Mouse (Mus musculus): ENCODE measurements at regions not wholly inside any gene's neighbourhood (a gene's known extent, or its start where the extent isn't known, plus 50 kb on each side); places are given as distances from the start of the nearest gene placed in this dataset.

GRCm38 (mm10) chr4:33798654-33799053 lies 125.7 kb upstream of the Cnr1 start:
- no peaks in the 10 kb centered on the region for H3K4me1 ChIP-seq (ENCODE audit: control insufficient read depth, insufficient read depth, low read length)
- no peak overlapping the region for H3K4me3 ChIP-seq (replicated peaks; ENCODE audit: extremely low read depth, low read depth, low read length)
- WGBS = 89% methylated on average over 6 of the region's 6 CpGs
- DNase-seq = no peak
- TF ChIP-seq POLR2A (IDR thresholded peaks at IDR 0.05; ENCODE audit: borderline replicate concordance, extremely low read depth, low read depth, low read length) = no peak
- TF ChIP-seq CTCF (IDR thresholded peaks at IDR 0.05; ENCODE audit: insufficient read depth, low read length) = no peak

GRCm38 (mm10) chr4:33799110-33799509 lies 125.3 kb upstream of the Cnr1 start:
- no peak for DNase-seq
- no peaks in the 10 kb centered on the region for H3K4me1 ChIP-seq (ENCODE audit: control insufficient read depth, insufficient read depth, low read length)
- TF ChIP-seq POLR2A (IDR thresholded peaks at IDR 0.05; ENCODE audit: borderline replicate concordance, extremely low read depth, low read depth, low read length) (no peak), CTCF (IDR thresholded peaks at IDR 0.05; ENCODE audit: insufficient read depth, low read length) (no peak)
- 52% methylated on average over 6 of the region's 6 CpGs for WGBS
- H3K4me3 ChIP-seq (replicated peaks; ENCODE audit: extremely low read depth, low read depth, low read length) = no peak overlapping the region

- TF ChIP-seq POLR2A (IDR thresholded peaks at IDR 0.05; ENCODE audit: borderline replicate concordance, extremely low read depth, low read depth, low read length) (no peak), CTCF (IDR thresholded peaks at IDR 0.05; ENCODE audit: insufficient read depth, low read length) (no peak)
- no peaks in the 10 kb centered on the region for H3K4me1 ChIP-seq (ENCODE audit: control insufficient read depth, insufficient read depth, low read length)
- no peak overlapping the region for H3K4me3 ChIP-seq (replicated peaks; ENCODE audit: extremely low read depth, low read depth, low read length)
- WGBS = 33% methylated on average over 1 of the region's 1 CpGs
- DNase-seq = no peak
Observed at GRCm38 (mm10) chr4:33799831-33800230, 124.6 kb upstream of the Cnr1 start.

GRCm38 (mm10) chr4:33812338-33812737 lies 112.1 kb upstream of the Cnr1 start:
- H3K4me3 ChIP-seq (replicated peaks; ENCODE audit: extremely low read depth, low read depth, low read length) = no peak overlapping the region
- no peaks in the 10 kb centered on the region for H3K4me1 ChIP-seq (ENCODE audit: control insufficient read depth, insufficient read depth, low read length)
- TF ChIP-seq POLR2A (IDR thresholded peaks at IDR 0.05; ENCODE audit: borderline replicate concordance, extremely low read depth, low read depth, low read length) (no peak), CTCF (IDR thresholded peaks at IDR 0.05; ENCODE audit: insufficient read depth, low read length) (no peak)
- no peak for DNase-seq
- 58% methylated on average over 1 of the region's 1 CpGs for WGBS

GRCm38 (mm10) chr4:33823850-33824249 lies 100.5 kb upstream of the Cnr1 start:
- no peak for DNase-seq
- TF ChIP-seq CTCF (IDR thresholded peaks at IDR 0.05; ENCODE audit: insufficient read depth, low read length) = no peak
- TF ChIP-seq POLR2A (IDR thresholded peaks at IDR 0.05; ENCODE audit: borderline replicate concordance, extremely low read depth, low read depth, low read length) = no peak
- 10% methylated on average over 5 of the region's 5 CpGs for WGBS

DNA sequence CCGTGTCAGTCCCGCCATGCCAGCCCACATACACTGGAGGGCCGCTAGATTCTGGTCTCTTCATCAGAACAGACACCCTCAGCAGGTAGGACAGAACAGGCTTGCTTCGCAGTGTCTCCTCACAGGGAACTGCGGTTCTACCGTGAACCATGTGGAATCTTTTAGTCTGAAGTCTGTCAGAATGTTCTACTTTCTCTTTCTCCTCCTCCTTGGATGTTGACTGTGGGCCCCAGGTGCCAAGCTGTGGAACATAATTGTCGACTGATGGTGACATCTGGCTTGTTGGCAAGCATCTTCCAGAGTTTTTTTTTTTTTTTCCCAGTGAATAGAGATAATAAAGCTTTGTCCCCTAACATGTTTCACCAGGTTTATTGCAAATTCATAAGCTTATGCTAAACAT lies 91.3 kb upstream of the Cnr1 start:
- 77% methylated on average over 7 of the region's 7 CpGs for WGBS
- no peak overlapping the region for H3K4me3 ChIP-seq (replicated peaks; ENCODE audit: extremely low read depth, low read depth, low read length)
- DNase-seq = no peak
- TF ChIP-seq POLR2A (IDR thresholded peaks at IDR 0.05; ENCODE audit: borderline replicate concordance, extremely low read depth, low read depth, low read length) (no peak), CTCF (IDR thresholded peaks at IDR 0.05; ENCODE audit: insufficient read depth, low read length) (no peak)
- no peaks in the 10 kb centered on the region for H3K4me1 ChIP-seq (ENCODE audit: control insufficient read depth, insufficient read depth, low read length)

More at GRCm38 (mm10) chr4:33823850-33824249, 100.5 kb upstream of the Cnr1 start:
- Histone ChIP-seq H3K4me3 (replicated peaks; ENCODE audit: extremely low read depth, low read depth, low read length) (no peak overlapping the region), H3K4me1 (ENCODE audit: control insufficient read depth, insufficient read depth, low read length) (no peaks in the 10 kb centered on the region)

- TF ChIP-seq POLR2A (IDR thresholded peaks at IDR 0.05; ENCODE audit: borderline replicate concordance, extremely low read depth, low read depth, low read length) (no peak), CTCF (IDR thresholded peaks at IDR 0.05; ENCODE audit: insufficient read depth, low read length) (no peak)
- Histone ChIP-seq H3K4me3 (replicated peaks; ENCODE audit: extremely low read depth, low read depth, low read length) (no peak overlapping the region), H3K4me1 (ENCODE audit: control insufficient read depth, insufficient read depth, low read length) (no peaks in the 10 kb centered on the region)
- 72% methylated on average over 6 of the region's 6 CpGs for WGBS
- no peak for DNase-seq
Observed at GRCm38 (mm10) chr4:33838436-33838835, 86.0 kb upstream of the Cnr1 start.

GRCm38 (mm10) chr4:33840119-33840518 lies 84.3 kb upstream of the Cnr1 start:
- H3K4me1 ChIP-seq (ENCODE audit: control insufficient read depth, insufficient read depth, low read length) = no peaks in the 10 kb centered on the region
- 73% methylated on average over 14 of the region's 14 CpGs for WGBS
- TF ChIP-seq POLR2A (IDR thresholded peaks at IDR 0.05; ENCODE audit: borderline replicate concordance, extremely low read depth, low read depth, low read length) (no peak), CTCF (IDR thresholded peaks at IDR 0.05; ENCODE audit: insufficient read depth, low read length) (no peak)

GRCm38 (mm10) chr4:33845611-33846395 lies 78.6 kb upstream of the Cnr1 start:
- TF ChIP-seq POLR2A (IDR thresholded peaks at IDR 0.05; ENCODE audit: borderline replicate concordance, extremely low read depth, low read depth, low read length) (no peak), CTCF (IDR thresholded peaks at IDR 0.05; ENCODE audit: insufficient read depth, low read length) (no peak)
- 44% methylated on average over 9 of the region's 9 CpGs for WGBS
- Histone ChIP-seq H3K4me3 (replicated peaks; ENCODE audit: extremely low read depth, low read depth, low read length) (no peak overlapping the region), H3K4me1 (ENCODE audit: control insufficient read depth, insufficient read depth, low read length) (no peaks in the 10 kb centered on the region)
- DNase-seq = no peak

More at GRCm38 (mm10) chr4:33840119-33840518, 84.3 kb upstream of the Cnr1 start:
- H3K4me3 ChIP-seq (replicated peaks; ENCODE audit: extremely low read depth, low read depth, low read length) = no peak overlapping the region
- DNase-seq = no peak

DNA sequence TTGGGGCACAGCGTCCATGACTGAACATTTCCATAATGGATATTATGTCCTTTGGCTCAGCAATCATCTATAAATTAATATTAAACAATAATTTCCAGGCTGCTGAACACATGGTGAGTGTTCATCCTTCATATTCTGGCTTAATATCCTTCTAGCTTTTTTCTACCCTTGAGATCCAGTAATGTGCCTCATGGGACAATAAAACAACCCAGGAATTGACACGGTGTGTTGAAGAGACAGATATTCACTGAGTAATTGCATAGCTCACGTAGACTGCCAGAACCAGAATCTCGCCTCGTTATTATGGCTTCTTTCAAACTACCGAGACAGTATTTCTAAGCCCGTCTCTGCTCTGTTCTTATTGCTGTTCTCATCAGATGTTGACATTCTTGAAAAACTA lies 74.1 kb upstream of the Cnr1 start:
- H3K4me1 ChIP-seq (ENCODE audit: control insufficient read depth, insufficient read depth, low read length) = no peaks in the 10 kb centered on the region
- WGBS = 86% methylated on average over 7 of the region's 7 CpGs
- TF ChIP-seq POLR2A (IDR thresholded peaks at IDR 0.05; ENCODE audit: borderline replicate concordance, extremely low read depth, low read depth, low read length) = no peak
- TF ChIP-seq CTCF (IDR thresholded peaks at IDR 0.05; ENCODE audit: insufficient read depth, low read length) = no peak
- H3K4me3 ChIP-seq (replicated peaks; ENCODE audit: extremely low read depth, low read depth, low read length) = no peak overlapping the region
- no peak for DNase-seq
